Mouse (Mus musculus) large intestine, adult 2 months (tissue): ENCODE measurements at regions not wholly inside any gene's neighbourhood (a gene's known extent, or its start where the extent isn't known, plus 50 kb on each side); places are given as distances from the start of the nearest gene placed in this dataset.

ENCODE experiments used
- DNase-seq: peaks from one replicate; pipeline ENCODE4 v3.0.0-alpha.2; 2012; ENCODE audit warnings: low read depth, low spot score
- WGBS: fragments of 180-500 bp; shearing (Covaris S2); methylation state at CpG from one replicate; pipeline ENCODE4 v1.1.7; 2018; 5-methylcytosine and 5-hydroxymethylcytosine counted together

DNA sequence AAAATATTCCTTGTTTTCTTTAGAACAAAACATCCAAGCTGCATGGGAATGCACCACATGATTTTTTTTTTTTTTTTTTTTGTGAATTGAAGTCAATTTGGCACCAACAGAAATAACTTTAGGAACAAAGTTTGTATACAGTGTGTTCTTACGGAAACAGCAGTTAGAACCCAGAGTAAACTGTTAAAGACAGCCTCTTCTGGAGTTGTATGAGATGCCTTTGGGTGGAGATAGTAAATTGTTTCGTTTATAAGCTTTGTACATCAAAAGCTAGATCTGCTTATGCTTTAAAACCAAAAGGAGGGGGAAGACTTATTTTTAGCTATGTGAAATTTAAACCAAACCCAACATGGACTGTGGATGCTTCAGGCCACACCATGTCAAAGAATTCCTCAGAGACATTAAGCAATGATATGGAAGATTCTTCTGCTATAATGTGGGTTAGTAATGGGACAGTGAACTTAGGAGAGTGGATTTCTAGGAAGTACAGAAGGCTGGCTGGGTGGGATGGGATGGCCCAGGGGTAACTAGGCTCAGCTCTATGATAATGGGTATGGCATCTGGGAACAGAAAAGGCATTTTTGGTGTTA, 265.6 kb downstream of the Pten start:
- WGBS = 69% methylated on average over 2 of the region's 2 CpGs
- DNase-seq = no peak

DNA sequence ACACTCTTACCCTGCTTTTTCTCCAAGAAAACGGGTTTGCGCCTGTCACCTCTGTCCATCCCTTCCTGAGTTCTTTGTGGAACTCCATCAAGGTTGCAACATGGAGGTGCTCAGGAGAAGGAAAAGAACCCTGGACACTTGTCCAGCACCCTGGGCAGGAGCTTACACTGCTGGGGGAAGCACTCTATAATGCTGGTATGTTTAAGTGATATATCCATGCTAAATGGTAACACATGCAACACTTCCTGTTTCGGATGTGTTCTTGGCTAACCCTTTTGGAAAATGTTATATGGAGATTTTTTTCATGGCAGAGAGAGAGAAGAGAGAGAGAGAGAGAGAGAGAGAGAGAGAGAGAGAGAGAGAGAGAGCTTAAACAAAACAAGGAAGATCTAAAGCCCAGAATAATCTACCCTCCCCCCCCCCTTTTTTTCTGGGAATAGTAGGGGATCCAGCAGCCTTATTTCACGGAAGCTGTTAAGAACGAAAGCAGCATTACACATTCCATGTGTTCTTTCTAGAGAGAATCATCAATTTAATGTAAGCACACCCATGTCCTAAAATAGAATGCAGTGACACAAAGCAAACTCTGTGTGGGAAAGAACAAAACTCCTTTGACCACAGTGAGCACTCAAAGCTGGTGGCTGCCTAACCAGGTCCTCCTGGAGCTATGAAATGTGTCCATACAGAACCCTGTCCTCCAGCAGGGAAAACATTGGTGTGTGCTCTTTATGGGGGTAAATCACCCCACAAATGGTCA, 272.6 kb downstream of the Pten start:
- DNase-seq = no peak
- WGBS = 70% methylated on average over 5 of the region's 5 CpGs

DNA sequence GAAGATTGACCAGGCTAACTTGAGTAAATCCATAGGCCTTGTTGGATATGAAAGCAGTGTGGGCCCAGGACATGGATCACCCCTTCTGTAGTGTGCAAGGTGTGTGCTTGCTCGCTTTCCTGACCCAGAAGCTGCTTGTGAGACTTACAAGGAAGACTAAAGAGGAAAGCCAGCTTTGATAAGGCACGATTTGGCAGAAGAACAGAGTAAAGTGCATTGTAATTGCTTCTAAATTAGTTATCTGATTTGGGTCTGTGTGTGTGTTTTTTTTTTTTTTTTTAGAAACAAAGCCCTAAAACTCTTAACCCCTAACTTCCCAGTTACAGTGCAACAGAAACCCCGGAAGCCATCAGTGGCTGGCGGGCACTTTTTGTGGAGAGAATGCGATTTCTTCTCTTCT, 283.2 kb downstream of the Pten start:
- WGBS = 33% methylated on average over 5 of the region's 5 CpGs

DNA sequence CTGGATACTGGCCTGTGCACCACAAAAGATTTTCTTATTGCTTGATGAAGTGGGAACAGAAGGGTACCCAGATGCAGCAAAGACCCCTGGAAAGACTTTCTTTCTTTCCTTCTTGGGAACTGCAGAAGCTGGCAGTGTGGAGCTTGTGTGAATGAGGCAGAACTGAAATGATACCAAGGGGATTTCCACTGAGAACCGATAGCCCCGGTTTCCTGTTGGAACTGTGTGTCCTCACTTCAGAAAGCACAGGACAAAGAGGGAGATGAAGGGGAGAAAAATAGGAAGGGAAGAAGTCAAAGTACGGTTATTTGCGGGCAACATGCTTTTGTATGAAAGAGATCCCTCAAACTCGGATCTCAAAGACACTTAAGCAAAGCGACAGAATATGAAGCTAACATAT, 283.7 kb downstream of the Pten start:
- whole genome bisulfite sequencing = 32% methylated on average over 6 of the region's 6 CpGs
- no peak for DNase-seq

More for the DNA sequence above, 283.2 kb downstream of the Pten start:
- DNase-seq = no peak

DNA sequence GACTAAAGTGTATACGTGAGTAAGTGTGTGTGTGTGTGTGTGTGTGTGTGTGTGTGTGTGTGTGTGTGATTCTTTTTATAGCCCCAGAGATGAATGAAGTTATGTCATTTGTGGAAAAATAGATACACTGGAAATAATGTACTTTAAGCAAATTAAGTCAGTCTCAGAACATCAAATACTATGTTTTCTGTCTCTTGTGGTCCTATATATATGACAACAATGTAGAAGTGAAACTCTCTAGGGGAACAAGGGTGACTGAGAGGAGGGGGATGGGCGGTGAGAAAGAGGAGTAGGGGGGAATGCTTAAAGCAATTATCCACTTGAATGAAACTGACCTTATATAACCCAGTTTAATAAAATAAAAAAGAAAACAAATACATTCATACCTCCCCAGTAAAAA, 285.5 kb downstream of the Pten start:
- DNase-seq = no peak
- WGBS = 82% methylated on average over 2 of the region's 2 CpGs

DNA sequence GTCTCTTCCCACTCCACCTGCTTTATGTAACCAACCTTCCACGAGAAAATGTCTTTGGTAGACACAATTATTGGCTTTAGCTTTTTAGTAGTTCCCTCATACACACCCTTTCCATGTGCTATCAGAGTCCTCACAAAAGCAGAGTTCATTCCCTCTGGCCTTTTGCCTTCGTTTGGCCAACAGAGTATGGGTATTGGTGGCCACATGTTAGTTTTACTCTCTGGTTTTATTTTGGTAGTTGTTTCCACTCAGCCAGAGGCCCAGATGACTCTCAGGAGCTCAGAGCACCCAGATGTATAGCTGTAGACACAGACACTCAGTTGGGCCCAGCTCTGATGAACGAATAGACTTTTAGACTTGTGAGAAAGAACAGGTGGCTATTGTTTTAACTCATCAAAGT, 286.4 kb downstream of the Pten start:
- WGBS = 64% methylated on average over 3 of the region's 3 CpGs
- no peak for DNase-seq

DNA sequence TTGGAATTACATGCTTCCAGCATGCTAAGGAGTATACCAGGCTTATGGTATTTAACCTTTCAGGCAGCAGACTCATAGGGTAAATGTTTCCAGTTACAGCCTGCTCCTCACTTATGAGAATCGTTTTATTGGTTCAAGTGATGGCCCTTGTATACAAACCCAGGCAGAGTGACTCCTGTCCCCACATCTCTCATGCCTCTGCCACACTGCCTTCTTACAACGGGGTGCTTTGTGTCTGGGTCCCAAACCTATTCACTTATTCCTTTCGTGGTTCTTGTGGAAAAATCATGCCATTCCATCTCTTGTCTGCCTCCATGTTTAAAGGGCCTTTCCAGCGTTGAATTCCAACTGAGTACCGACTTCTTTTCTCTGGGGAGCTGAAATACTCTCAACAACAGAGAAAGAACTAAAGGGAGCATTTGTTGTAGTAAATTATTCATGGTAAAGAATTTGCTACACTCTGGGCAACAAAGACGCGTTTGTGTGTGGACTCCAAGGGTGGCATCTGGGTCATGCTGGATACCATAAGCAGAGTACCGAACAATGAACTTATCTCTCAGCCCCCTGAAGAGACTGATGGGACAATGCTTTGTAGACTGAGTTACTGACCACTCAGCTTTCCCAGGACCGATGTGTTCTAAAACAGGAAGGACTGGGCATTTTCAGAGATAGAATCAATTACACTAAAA, 291.6 kb downstream of the Pten start:
- no peak for DNase-seq
- 83% methylated on average over 9 of the region's 9 CpGs for WGBS

DNA sequence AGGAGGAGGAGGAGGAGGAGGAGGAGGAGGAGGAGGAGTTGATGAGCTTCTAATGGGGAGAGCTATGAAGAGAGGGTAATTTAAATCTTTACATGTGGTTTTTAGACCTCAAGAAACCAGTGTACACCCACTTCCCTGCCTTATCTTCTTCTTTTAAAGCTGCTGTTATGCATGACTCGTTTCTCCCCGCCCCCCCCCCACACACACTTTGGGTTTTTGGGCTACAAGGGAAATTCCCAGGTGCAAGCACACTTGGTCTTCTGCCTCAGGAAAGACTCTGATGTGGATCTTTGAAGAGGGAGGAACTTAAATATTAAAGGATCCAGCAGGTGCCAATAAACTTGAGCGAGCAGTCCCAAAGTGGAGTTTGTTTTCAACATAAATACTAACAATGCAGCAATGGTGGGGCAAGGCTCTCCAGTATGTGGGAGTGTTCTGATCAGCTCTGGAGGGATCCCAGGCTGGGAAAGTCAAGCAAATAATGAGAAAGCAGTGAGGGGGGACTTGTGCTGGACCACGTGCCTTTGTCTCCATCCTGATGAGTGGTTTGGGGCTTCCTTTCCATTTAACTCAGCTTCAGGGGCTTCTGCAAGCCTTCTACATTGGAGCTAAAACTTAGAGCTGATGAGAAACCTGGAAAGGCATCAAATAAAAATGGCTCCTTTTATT, 296.0 kb downstream of the Pten start:
- no peak for DNase-seq
- 64% methylated on average over 4 of the region's 4 CpGs for WGBS

DNA sequence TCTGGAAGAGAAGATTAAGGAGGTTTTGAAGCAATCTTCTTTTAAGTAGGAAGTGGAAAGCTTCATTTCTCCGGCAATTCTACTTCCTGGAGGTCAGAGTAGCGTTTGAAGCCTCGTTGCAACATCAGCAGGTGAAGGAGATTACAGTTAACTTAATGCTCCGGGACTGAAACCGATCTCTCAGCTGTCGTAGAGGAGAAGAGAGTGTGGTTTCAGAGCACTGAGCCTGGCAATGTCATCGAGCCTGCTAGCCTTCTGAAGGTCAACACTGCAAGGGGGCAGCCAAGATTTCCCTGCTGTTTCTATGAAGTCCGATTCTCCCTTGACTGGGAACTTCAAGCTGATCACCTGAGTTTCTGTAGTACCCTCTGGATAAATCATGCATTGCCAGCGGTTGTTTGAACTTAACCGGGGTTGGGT, 299.1 kb downstream of the Pten start:
- WGBS = 31% methylated on average over 10 of the region's 10 CpGs

DNA sequence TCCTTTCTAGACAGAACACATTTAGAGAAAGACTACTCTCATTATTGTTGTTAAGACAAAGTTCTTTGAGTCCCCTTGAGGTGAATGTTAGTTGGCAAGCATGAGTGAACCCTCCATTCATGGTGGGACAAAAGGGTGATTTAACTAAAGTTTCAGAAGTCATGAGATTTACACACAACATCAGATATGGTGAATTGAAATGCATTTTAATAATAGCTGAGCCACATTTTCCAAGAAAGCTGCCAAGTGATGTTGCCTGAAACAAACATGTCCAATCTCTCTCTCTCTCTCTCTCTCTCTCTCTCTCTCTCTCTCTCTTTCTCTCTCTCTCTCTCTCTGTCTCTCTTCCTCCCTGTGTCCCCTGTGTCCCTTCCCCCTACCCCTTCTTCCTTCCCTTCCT, 303.7 kb downstream of the Pten start:
- DNase-seq = no peak

More for the DNA sequence above, 299.1 kb downstream of the Pten start:
- DNase-seq = no peak

DNA sequence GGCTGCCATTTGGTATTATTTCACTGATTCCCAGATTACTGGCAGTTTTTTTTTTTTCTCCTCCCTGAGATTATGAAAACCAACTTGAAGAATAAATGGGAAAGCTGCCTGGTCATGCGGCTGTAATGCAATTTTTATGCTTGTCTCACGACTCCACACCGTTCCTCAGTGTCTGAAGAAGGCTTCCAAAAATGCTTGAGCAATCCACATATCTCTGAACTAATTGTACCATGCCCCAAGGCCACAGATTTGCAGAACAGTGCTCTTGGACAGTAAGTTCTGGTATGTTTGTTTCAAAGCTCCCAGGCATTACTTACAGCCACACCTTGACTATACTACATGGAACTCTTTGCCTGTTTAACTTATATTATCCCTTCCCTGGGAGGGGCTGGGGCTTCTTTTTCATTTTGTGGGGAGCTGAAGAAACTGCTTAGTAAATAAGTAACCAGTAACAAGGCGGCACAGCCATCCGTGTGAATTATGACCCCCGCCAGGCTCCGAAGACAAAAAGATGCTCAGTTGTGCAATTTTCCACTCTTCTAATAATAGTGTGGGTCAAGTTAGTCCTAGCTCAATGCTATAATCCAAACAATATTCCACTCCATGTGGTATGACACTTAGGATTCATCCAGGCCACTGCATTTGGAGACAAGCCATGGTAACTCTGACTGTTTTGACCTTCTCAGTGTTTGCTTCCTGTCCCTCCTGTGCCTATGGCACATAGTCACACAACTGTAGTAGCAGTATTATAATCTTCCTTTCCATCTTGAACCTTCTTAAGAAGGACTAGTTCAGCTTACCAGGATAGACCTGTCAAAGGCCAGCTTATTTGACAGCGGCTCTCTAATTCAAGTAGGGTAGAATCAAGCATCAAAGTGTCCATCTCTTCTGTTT, 305.1 kb downstream of the Pten start:
- no peak for DNase-seq
- 30% methylated on average over 8 of the region's 8 CpGs for WGBS

DNA sequence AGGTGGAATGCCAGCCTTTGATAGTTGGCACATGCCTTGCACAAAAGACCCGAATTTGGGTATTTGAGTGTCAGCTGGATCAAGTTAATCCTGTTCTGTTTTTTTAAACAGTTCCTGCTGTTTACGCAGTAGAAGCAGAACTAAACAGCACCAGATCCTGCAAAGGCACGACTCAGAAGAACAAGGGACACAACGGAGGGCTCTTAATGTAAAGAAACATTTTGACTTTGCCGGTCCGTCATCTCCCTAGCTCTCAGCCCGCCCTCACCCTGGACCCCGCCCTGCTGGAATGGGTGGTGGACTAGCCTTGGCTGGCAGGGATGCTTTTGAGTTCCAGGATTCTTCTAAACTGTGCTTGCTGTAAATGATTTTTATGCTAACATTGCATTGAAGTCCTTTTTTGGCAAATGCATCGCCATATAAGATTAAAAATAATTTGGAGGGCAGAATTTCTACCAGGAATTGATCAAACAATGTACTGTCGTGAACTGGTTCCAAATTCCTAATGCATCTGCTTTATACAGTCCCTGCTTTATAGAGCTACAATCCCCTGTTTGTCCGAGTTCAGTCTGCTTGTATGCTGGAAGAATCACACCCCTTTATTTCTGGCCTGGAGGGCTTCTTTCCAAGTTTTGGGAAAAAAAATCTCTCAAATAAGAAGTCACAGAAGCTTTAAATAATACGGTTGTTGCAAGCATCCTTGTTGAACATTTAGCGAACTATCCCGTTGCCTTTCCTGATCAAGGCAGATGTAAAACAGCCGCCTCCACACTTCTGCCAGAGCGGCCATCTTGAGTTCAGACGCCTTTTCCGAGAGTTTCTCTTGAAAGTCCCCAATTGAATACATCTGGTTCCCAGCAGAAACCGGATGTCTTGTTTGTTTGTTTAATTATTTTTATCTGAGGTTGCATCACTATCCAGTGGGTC, 308.2 kb downstream of the Pten start:
- DNase-seq = no peak
- WGBS = 64% methylated on average over 19 of the region's 19 CpGs

DNA sequence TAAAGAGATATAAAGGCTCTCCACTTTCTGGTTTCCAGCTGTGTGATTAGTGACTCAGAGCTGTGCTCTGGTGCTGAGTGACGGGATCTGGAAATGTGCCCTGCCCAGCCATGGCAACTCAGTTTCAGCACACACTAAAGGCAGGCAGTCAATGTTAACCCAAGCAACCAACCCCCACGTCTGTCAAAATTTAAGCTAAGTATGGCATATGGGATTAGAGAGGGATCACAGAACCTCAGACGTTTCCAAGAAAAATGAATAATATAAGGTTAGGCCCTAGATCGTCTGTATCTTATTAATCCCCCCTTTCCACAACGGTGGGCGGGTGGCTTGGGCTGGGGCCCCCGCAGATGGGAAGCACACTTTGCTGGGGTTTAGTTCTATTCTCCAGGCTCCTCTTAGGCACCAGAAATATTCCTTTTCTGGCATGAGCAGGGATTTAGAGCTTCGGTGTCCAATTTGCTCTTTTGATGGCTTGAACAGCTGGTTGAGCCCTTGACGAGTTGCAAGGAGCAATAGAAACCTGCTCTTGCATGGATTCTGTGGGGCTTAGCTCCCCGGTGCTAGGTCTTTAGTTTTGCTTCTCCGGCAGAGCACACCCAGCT, 311.2 kb downstream of the Pten start:
- WGBS = 82% methylated on average over 11 of the region's 11 CpGs
- DNase-seq = no peak

DNA sequence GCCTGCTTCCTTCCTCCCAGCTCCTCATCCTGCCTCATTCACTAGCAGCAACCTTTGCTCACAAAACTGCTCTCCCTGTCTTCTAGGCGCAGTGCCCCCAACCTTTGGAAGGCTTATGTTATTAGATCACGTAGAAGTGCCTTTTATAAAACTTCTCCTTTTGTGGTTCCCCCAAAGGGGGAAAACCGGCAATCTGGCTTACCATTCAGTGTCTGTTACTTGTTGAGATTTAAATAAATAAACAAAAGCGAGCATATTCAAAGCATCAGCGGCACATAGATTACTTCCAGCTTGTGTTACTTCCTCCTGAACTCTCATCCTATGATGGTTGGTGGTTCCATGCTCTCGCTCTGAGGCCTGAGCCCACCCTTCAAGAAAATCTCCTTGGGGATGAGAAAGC, 312.5 kb downstream of the Pten start:
- 60% methylated on average over 6 of the region's 6 CpGs for WGBS
- DNase-seq = no peak

DNA sequence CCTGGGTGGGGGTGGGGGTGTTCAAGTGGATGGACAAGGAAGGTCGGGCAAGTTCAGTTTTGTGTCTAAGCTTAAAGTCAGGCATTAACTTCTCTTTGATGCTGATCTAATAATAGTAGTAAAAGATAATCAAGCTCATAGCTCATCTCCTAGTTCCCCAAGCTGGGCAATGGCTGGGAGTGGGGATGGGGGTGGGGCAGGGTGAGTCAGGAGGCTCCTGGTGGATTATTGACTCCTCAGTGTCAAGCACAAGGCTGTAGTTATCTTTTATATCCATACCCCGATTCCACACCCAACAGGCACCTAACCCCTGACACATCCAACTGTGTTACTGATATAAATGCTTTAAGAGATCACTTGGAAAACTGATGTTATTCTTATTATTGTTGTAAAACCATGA, 315.0 kb downstream of the Pten start:
- 57% methylated on average over 2 of the region's 2 CpGs for WGBS
- DNase-seq = no peak

DNA sequence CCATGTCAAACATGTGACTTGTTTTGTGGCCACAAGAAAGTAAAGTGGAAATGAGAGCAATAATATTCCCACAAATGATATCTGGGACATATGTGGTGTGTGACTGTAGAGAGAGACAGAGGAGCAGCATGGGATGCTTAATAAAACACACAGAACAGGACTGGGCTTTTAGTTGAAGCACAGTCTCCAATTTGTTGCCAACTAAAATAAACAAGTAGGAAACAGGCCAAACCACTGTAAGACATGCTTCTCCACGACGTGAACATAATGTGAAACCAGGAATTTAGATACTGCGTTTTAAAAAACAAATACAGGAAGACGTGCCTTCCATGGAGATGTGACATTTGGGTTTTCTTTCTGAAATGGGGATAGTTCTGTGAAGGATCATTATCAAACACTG, 317.2 kb downstream of the Rnls start:
- WGBS = 53% methylated on average over 4 of the region's 4 CpGs
- DNase-seq = no peak

DNA sequence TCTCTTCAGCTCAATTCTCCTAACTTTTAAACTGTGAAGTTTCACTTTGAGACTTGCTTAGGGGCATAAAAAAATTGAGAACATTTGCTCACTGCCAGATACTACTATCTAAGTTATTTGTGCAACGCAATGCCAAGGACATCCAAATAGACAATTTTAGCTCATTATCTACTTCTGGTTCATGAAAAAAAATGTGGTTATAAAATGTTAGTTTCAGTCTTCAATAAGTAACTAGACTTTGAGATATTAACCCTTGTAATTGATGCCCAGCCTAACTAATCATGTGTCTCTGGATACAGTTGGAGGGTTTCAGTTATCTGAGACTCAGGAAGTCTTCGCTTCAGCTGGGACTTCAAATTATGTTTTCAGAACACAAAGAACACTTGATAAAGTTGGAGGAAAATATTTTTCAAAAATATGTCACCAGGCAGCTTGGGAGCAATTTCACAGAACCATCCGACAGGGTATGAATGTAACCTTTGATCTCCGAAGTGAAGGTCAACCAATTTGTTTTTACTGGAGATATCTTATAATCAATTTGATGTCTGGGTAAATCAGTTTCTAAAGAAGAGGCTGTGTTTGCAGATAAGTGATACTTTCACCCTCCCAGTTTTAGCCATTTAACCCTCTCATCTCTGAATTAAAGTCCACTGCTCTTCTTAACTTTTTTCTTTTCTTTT, 313.3 kb downstream of the Rnls start:
- WGBS = 70% methylated on average over 4 of the region's 4 CpGs
- DNase-seq = no peak

DNA sequence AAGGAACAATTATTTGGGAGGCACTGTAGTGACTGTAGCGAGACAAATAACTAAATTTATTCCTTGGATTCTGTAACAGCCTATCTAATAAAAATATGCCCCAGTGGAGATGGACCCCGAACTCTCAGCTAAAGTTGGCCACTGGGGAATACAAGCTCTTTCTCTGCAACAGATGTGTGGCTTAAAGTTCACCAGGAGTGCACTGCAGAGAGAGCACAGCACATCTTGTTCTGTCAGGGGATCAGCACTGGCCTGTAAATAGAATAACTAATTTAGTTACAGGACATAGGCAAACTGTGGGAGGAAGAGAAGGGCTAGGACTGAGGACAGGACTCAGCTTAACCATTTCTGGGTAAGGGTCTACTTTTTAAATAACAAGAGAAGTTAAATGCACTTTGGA, 312.1 kb downstream of the Rnls start:
- 80% methylated on average over 2 of the region's 2 CpGs for WGBS
- DNase-seq = no peak
